Mouse (Mus musculus): ENCODE results near the gene Duoxa1. TPM values are rescaled to one million over a fixed set of nuclear protein-coding genes. Genes with fewer than 3 reads are reported as not detected.

The Duoxa1 gene
- polyA plus RNA-seq, 1 experiment = not detected

DNA sequence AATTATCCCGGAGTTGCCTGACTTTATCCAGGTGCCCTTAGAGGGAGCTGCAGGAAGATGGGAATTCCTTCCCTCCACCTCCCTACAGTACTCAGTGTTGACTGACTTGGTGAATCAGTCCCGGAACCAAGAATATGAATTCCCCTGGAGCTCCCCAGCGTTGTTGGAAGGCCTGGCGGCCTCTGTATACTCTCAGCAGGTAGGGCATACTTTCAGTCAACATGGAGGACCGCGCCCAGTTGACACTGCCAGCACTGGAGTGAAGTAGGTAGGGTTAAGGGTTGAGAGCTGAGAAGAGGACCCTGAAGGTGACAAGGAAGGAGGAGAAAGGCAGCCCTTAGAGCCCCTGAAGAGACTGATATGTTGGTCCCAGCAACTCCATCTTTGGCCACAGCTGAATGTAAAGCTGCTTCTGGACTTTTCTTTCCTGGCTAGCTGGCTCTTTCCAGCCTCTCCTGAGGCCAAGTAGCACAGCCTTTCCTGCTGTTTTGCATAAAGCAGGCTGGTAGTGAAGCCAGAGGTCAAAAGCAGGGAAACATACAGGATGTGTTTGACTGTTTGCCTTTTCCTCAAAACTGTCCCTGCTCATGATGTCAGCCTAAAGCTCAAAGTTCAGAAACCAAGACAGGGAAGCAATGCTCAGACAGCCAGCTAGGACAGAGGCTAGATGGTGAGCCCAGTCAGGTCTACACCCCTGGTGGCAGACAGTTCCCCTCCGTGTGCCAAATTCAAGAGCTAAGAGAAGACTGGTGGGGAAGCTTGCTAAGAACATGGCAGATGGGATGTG, 46.9 kb downstream of the Duoxa1 start:
- TF ChIP-seq FLI1 (IDR thresholded peaks at IDR 0.05; ENCODE audit: low read length) (no peak), GATA1 (IDR thresholded peaks at IDR 0.05; ENCODE audit: borderline replicate concordance, low read length) (no peak)
- Histone ChIP-seq H3K9me3 (no peaks in the 10 kb centered on the region), H3K4me3 (replicated peaks) (no peak overlapping the region), H3K4me1 (peaks cover 8% of the 10 kb centered on the region; the same call in 1 of the 2 replicates), H3K36me3 (replicated peaks; ENCODE audit: low read length) (peaks cover 45% of the 10 kb centered on the region), H3K27me3 (replicated peaks) (peaks cover 4% of the 10 kb centered on the region)

GRCm38 (mm10) chr2:122264690-122265089, 48.8 kb downstream of the Duoxa1 start:
- Histone ChIP-seq H3K9me3 (no peaks in the 10 kb centered on the region), H3K27me3 (replicated peaks) (peaks cover under 1% of the 10 kb centered on the region), H3K4me3 (replicated peaks) (no peak overlapping the region), H3K4me1 (peaks cover 8% of the 10 kb centered on the region; the same call in 1 of the 2 replicates), H3K36me3 (replicated peaks; ENCODE audit: low read length) (peaks cover 64% of the 10 kb centered on the region)
- no peak for TF ChIP-seq GATA1 (IDR thresholded peaks at IDR 0.05; ENCODE audit: borderline replicate concordance, low read length)
- no peak for TF ChIP-seq FLI1 (IDR thresholded peaks at IDR 0.05; ENCODE audit: low read length)

GRCm38 (mm10) chr2:122260729-122261128, 52.8 kb downstream of the Duoxa1 start:
- Histone ChIP-seq H3K4me1 (no peaks in the 10 kb centered on the region), H3K27me3 (replicated peaks) (no peaks in the 10 kb centered on the region), H3K4me3 (replicated peaks) (no peak overlapping the region), H3K9me3 (no peaks in the 10 kb centered on the region), H3K36me3 (replicated peaks; ENCODE audit: low read length) (peaks cover 98% of the 10 kb centered on the region)
- TF ChIP-seq FLI1 (IDR thresholded peaks at IDR 0.05; ENCODE audit: low read length) (no peak), GATA1 (IDR thresholded peaks at IDR 0.05; ENCODE audit: borderline replicate concordance, low read length) (no peak)

DNA sequence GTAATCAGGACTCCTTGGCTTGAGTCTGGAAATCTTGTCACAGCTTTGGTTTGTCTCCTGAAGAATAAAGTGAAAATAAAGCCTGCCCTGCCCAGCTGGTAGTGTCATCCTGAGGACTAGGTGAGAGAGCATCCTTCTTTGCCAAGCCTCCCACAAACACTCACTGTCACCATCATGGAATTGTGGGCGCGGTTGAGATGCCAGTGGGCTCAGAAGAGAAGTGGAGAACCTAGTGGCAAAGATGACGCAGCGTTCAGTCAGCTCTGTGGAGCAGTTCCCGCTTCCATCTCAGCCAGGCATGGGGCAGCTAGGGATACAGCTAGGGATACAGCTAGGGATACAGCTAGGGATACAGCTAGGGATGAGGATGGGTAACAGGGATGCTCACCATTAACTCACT, 57.5 kb downstream of the Duoxa1 start:
- H3K4me1 ChIP-seq = no peaks in the 10 kb centered on the region
- no peak for TF ChIP-seq FLI1 (IDR thresholded peaks at IDR 0.05; ENCODE audit: low read length)
- no peak for TF ChIP-seq GATA1 (IDR thresholded peaks at IDR 0.05; ENCODE audit: borderline replicate concordance, low read length)
- no peak overlapping the region for H3K4me3 ChIP-seq (replicated peaks)
- H3K9me3 ChIP-seq = no peaks in the 10 kb centered on the region
- H3K36me3 ChIP-seq (replicated peaks; ENCODE audit: low read length) = peaks cover 91% of the 10 kb centered on the region
- no peaks in the 10 kb centered on the region for H3K27me3 ChIP-seq (replicated peaks)

Other genes starting within 250 kb of the Duoxa1 start
- gene Spg11, start 195.3 kb downstream of the Duoxa1 start, polyA plus RNA-seq (2012; ENCODE audit: insufficient read depth, low replicate concordance) = 0.51 TPM in 1 of 2 replicates, not detected in the other
- 24.9 and 99.6 TPM in 2 replicates for gene B2m, start 166.0 kb downstream of the Duoxa1 start, polyA plus RNA-seq (2012; ENCODE audit: insufficient read depth, low replicate concordance)
- not detected in 2 replicates for gene Trim69, start 153.0 kb downstream of the Duoxa1 start, polyA plus RNA-seq (2012; ENCODE audit: insufficient read depth, low replicate concordance)
- not detected in 2 replicates for gene Patl2, start 127.5 kb downstream of the Duoxa1 start, polyA plus RNA-seq (2012; ENCODE audit: insufficient read depth, low replicate concordance)
- gene Terb2, start 127.5 kb downstream of the Duoxa1 start, polyA plus RNA-seq (2012; ENCODE audit: insufficient read depth, low replicate concordance) = not detected in 2 replicates
- gene Sord, start 79.0 kb downstream of the Duoxa1 start, polyA plus RNA-seq (2012; ENCODE audit: insufficient read depth, low replicate concordance) = 51.9 and 52.7 TPM in 2 replicates
- not detected in 2 replicates for gene Duox2, start 15.3 kb downstream of the Duoxa1 start, polyA plus RNA-seq (2012; ENCODE audit: insufficient read depth, low replicate concordance)
- not detected in 2 replicates for gene Duoxa2, start 14.8 kb downstream of the Duoxa1 start, polyA plus RNA-seq (2012; ENCODE audit: insufficient read depth, low replicate concordance)
- gene Duox1, start 1.9 kb upstream of the Duoxa1 start, polyA plus RNA-seq (2012; ENCODE audit: insufficient read depth, low replicate concordance) = not detected in 2 replicates
- 16.9 and 40.0 TPM in 2 replicates for gene Shf, start 55.4 kb upstream of the Duoxa1 start, polyA plus RNA-seq (2012; ENCODE audit: insufficient read depth, low replicate concordance)
- 0.03 TPM in 1 of 2 replicates, not detected in the other for gene Slc28a2, start 112.7 kb upstream of the Duoxa1 start, polyA plus RNA-seq (2012; ENCODE audit: insufficient read depth, low replicate concordance)
- not detected in 2 replicates for gene Gm14085, start 171.2 kb upstream of the Duoxa1 start, polyA plus RNA-seq (2012; ENCODE audit: insufficient read depth, low replicate concordance)

All from megakaryocyte, embryonic 14.5 days (primary cell).